ENCODE assay signal across 15 mouse cellular contexts in genomic region chr7:140831447-140831846, GRCm38 (mm10). TPM values are rescaled to one million over a fixed set of nuclear protein-coding genes. Genes with fewer than 3 reads are reported as not detected.
"Had no signal": no experiment of that assay in that cellular context is flagged by ENCODE, and none has a peak within 500 bp of the region (broad histone marks: within the 10 kb centered on the region; RNA-seq: fewer than 3 reads in every experiment).

No protein-coding gene starts in this region.

- ATAC-seq: lung, postnatal 0 days; midbrain, embryonic 15.5 days had no signal

- DNase-seq: kidney, adult 8-10 months; kidney, postnatal 4 days; left cerebral cortex, postnatal 4 days; lung, adult 2 months; lung, postnatal 36 days; right cerebral cortex, postnatal 14 days; thymus, postnatal 4 days had no signal

RNA-seq across cellular contexts. Expression of gene Urah, which starts 3.4 kb away (rescaled TPM):
- total RNA-seq: left cerebral cortex, postnatal 4 days; megakaryocyte, adult 5-6 weeks had no signal

RNA-seq across cellular contexts. Expression of gene Scgb1c1, which starts 13.9 kb away (rescaled TPM):
- total RNA-seq: layer of hippocampus, adult 2 months; layer of hippocampus, postnatal 14 days; left cerebral cortex, adult 18-20 months; left cerebral cortex, postnatal 10 days; left cerebral cortex, postnatal 4 days; megakaryocyte, adult 5-6 weeks had no signal

RNA-seq across cellular contexts. Expression of gene Odf3, which starts 16.2 kb away (rescaled TPM):
- total RNA-seq: layer of hippocampus, adult 2 months; layer of hippocampus, postnatal 14 days; left cerebral cortex, adult 18-20 months; left cerebral cortex, postnatal 10 days; left cerebral cortex, postnatal 4 days; liver, adult 2 months; megakaryocyte, adult 5-6 weeks had no signal

RNA-seq across cellular contexts. Expression of gene Gm45785, which starts 24.7 kb away (rescaled TPM):
- total RNA-seq: megakaryocyte, adult 5-6 weeks had no signal
